Mouse (Mus musculus) natural killer cell, adult 2 months (primary cell): ENCODE measurements around the gene Hbb-bh1.
"Not testable (repeated sequence)": the region's sequence is repeated elsewhere in the genome, so short reads cannot be mapped to it uniquely, and the experiment has no call there.

ENCODE experiments used
- DNase-seq, 2 experiments: peaks; one replicate each; pipeline ENCODE4 v3.0.0; 2022; ENCODE audit warnings: low spot score in 2 of 2

Gene Hbb-bh1

GRCm38 (mm10) chr7:103843034-103843433 lies at the start of gene Hbb-bh1:
TSS of gene Hbb-bh1 (minus strand) at chr7:103843164.
- DNase-seq, result no peak

- no peak for DNase-seq
Observed at GRCm38 (mm10) chr7:103886152-103886551, 43.2 kb upstream of the Hbb-bh1 start, which contains the start of gene Olfr66. TSS of gene Olfr66 (minus strand) at chr7:103886252.

- no peak for DNase-seq
Observed at GRCm38 (mm10) chr7:103877093-103877492, 34.1 kb upstream of the Hbb-bh1 start.

GRCm38 (mm10) chr7:103874451-103874850 lies 31.5 kb upstream of the Hbb-bh1 start:
- no peak for DNase-seq

- DNase-seq, result no peak
Observed at GRCm38 (mm10) chr7:103873064-103873463, 30.1 kb upstream of the Hbb-bh1 start.

GRCm38 (mm10) chr7:103870667-103871066 lies 27.7 kb upstream of the Hbb-bh1 start:
- no peak for DNase-seq

GRCm38 (mm10) chr7:103865716-103866115 lies 22.8 kb upstream of the Hbb-bh1 start:
- no peak for DNase-seq

GRCm38 (mm10) chr7:103861531-103861930 lies 18.6 kb upstream of the Hbb-bh1 start:
- no peak for DNase-seq

GRCm38 (mm10) chr7:103860855-103861254 lies 17.9 kb upstream of the Hbb-bh1 start:
- peak in 1 of 2 experiments; percentile 2 for DNase-seq

GRCm38 (mm10) chr7:103859076-103859475 lies 16.1 kb upstream of the Hbb-bh1 start:
- no peak for DNase-seq

- no peak for DNase-seq
Observed at GRCm38 (mm10) chr7:103854669-103855068, 11.7 kb upstream of the Hbb-bh1 start.

- DNase-seq, result no peak
Observed at GRCm38 (mm10) chr7:103853090-103853489, 10.1 kb upstream of the Hbb-bh1 start, which contains the start of gene Hbb-y. TSS of gene Hbb-y (minus strand) at chr7:103853216.

GRCm38 (mm10) chr7:103844525-103845325 lies 1.8 kb upstream of the Hbb-bh1 start:
- no peak for DNase-seq

- no peak for DNase-seq
Observed at GRCm38 (mm10) chr7:103840268-103840667, 2.7 kb downstream of the Hbb-bh1 start, which contains the start of gene Hbb-bh2. TSS of gene Hbb-bh2 (minus strand) at chr7:103840520.

- DNase-seq, result no peak
Observed at GRCm38 (mm10) chr7:103827808-103828207, 15.2 kb downstream of the Hbb-bh1 start, which contains the start of gene Hbb-bs. TSS of gene Hbb-bs (minus strand) at chr7:103828096.

- DNase-seq, result not testable (repeated sequence)
Observed at GRCm38 (mm10) chr7:103827139-103827538, 15.8 kb downstream of the Hbb-bh1 start.

GRCm38 (mm10) chr7:103826255-103826887 lies 16.6 kb downstream of the Hbb-bh1 start:
- no peak for DNase-seq

- DNase-seq, result no peak
Observed at GRCm38 (mm10) chr7:103825536-103826254, 17.3 kb downstream of the Hbb-bh1 start.

- no peak for DNase-seq
Observed at GRCm38 (mm10) chr7:103824597-103824996, 18.4 kb downstream of the Hbb-bh1 start.

- not testable (repeated sequence) for DNase-seq
Observed at GRCm38 (mm10) chr7:103815085-103815484, 27.9 kb downstream of the Hbb-bh1 start.

- no peak for DNase-seq
Observed at GRCm38 (mm10) chr7:103813766-103814165, 29.2 kb downstream of the Hbb-bh1 start, which contains the start of gene Hbb-bt. TSS of gene Hbb-bt (minus strand) at chr7:103813996.

- DNase-seq, result not testable (repeated sequence)
Observed at GRCm38 (mm10) chr7:103813152-103813551, 29.8 kb downstream of the Hbb-bh1 start.
